Mouse (Mus musculus) adrenal gland, postnatal 4 days (tissue): ENCODE data around the gene AU041133. TPM values are rescaled to one million over a fixed set of nuclear protein-coding genes. Genes with fewer than 3 reads are reported as not detected.
"Not testable (repeated sequence)": the region's sequence is repeated elsewhere in the genome, so short reads cannot be mapped to it uniquely, and the experiment has no call there.

ENCODE experiments used
- DNase-seq, 2 experiments: peaks; one replicate each; pipeline ENCODE4 v3.0.0; 2021 to 2022; ENCODE audit warnings: low spot score in 2 of 2, mixed read lengths in 2 of 2
- long read RNA-seq, 2 experiments: library from polyadenylated mRNA; stranded (forward); transcript quantifications; one replicate each; pipeline ENCODE4 v2.0.0; 2021
- total RNA-seq, 2 experiments: library from RNA; stranded (reverse); gene quantifications; 2 replicates each; pipeline ENCODE4 v1.2.3; 2021

Gene AU041133
- total RNA-seq = 10 to 100 TPM in 1 of 2 experiments, 1 to 10 TPM in 1; 9.2 to 10.8 TPM
- long read RNA-seq, experiment 1 = 0 reads
- long read RNA-seq, experiment 2, partial matches to known transcripts = 0 of 6 reads
- long read RNA-seq, experiment 2, other reads (novel, unspliced or antisense) = 3 of 6 reads

- DNase-seq = peak; percentile 62 to 78
Observed at GRCm38 (mm10) chr10:82127850-82128401, at the start of gene AU041133. Gene AU041133 (plus strand): TSS chr10:82128013.

GRCm38 (mm10) chr10:82082728-82083621 is 44.8 kb upstream of the AU041133 start, which contains the start of gene BC024063:
Gene BC024063 (plus strand): TSS chr10:82083353.
- peak in 1 of 2 experiments; percentile 8 for DNase-seq

- not testable (repeated sequence) for DNase-seq
Observed at GRCm38 (mm10) chr10:82083622-82083971, 44.2 kb upstream of the AU041133 start.

- no peak for DNase-seq
Observed at GRCm38 (mm10) chr10:82117206-82117605, 10.6 kb upstream of the AU041133 start.

- DNase-seq = no peak
Observed at GRCm38 (mm10) chr10:82145282-82145681, 17.5 kb downstream of the AU041133 start.

DNA sequence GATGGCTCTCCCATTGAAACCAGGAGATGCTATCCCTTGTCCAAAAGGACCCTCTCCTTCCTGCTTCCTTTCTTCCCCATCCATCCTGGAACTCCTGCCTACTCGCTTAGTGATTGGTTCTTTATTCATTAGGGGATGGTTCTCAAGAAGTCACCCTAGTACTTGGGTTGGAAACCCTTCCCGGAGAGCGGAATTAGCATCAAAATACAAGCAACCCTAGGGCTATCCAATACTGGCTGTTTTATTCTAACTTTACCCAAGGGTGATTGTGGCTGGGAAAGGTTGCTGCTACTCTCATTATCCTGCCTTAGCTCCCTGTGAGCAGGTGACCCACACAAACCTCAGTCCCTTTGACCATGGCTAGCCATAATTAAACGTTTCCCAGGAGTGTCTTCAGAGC is 19.8 kb downstream of the AU041133 start:
- no peak for DNase-seq

DNA sequence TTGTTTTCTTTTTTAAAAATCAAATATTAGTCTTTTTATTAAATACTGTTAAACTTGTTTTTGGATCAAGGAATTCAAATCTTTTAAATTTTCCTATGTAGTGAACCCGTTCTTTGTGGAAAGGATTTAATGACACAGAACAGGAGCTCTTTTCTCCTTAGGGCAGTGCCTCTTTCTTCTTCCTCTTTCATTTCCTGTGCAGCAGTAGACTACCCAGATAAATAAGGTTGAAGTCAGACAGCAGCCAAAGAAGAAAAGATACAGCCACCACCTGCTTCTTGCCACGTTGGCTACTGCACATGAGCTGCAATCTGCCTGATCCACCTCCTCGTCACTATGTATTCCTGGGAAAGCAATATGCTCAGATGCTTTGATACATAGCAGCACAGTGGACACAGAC is 40.0 kb downstream of the AU041133 start:
- DNase-seq = no peak

DNA sequence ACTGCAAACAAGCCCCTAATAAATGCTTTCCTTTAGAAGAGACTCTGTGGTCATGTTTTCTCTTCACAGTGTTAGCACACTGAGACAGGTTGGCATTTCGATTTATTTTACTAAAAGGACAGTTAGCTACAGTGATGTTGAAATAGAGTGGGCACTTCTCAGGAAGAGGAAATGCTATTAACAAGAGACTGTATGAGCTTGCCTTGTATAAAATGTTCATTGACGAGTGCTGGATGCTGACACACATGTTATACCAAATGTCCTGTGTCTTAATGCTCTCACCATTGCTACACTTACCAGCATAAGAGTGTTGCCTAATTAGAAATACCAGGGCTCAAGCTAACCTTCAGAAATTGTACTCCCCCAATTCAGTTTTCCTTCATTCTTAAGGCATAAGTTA is 42.0 kb downstream of the AU041133 start:
- DNase-seq = no peak

GRCm38 (mm10) chr10:82170808-82171207 is 43.0 kb downstream of the AU041133 start:
- DNase-seq = no peak

DNA sequence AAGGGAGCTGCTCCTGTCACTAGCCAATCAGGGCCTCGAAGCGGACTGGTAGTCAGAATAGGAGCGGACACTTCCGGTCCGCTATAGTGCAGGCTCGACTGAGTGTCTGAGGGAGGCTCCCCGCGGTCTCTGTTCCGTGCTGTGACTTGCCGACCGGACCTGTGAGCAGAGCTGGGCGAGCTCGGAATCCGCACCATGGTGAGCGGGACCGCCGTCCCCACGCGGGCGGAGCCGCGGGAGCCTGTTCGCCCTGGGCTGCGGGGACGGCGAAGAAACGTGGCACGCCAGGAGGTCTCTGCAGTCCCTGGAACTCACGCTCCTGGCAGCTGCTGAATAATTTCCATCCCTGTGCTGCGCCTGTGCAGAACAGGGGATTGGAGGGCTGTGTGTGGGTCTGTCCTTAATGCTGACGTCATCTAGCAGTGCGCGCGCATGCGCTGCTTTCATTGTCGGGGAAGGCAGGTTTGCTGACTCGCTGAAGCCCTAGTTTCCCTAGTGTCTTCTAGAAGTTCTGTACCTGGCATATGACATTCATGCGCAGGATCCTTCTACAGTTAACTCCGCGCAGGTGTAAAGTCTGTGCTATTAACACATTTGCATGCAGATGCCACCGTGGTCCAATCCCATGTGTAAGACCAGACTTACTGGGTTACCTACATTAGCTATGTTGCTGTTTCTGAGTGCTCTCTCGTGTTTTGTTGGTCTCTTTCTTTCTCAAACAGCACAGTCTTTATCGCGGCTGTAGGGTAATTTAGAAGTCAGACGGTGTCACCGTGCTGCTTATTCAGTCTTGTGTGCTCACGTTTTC is 50.6 kb downstream of the AU041133 start:
- peak; percentile 45 to 56 for DNase-seq

Other genes with a start within 250 kb of the AU041133 start
- gene Zfp781, start 197.5 kb upstream of the AU041133 start, total RNA-seq = 1 to 10 TPM; 3.3 to 3.6 TPM
- gene Zfp873, start 79.9 kb upstream of the AU041133 start, total RNA-seq = 10 to 100 TPM; 14.6 to 15.5 TPM
- gene BC024063, start 44.7 kb upstream of the AU041133 start, total RNA-seq = 1 to 10 TPM; 4.7 to 6.0 TPM
- gene Zfp938, start 113.3 kb downstream of the AU041133 start, total RNA-seq = 10 to 100 TPM in 1 of 2 experiments, 1 to 10 TPM in 1; 9.8 to 11.6 TPM
- not detected for gene 4932415D10Rik, start 188.6 kb downstream of the AU041133 start, total RNA-seq
- gene Gm4924, start 226.2 kb downstream of the AU041133 start, total RNA-seq = 1 to 10 TPM; 8.7 to 9.4 TPM